Mouse (Mus musculus): ENCODE data around the gene Prickle1.

Gene Prickle1

GRCm38 (mm10) chr15:93594296-93594887 is 1.3 kb downstream of the Prickle1 start:
- no peak for DNase-seq

GRCm38 (mm10) chr15:93592596-93592995 is 3.1 kb downstream of the Prickle1 start:
- DNase-seq: no peak

GRCm38 (mm10) chr15:93591831-93592321 is 3.8 kb downstream of the Prickle1 start:
- no peak for DNase-seq

- no peak for DNase-seq
Measured at GRCm38 (mm10) chr15:93591371-93591770, 4.3 kb downstream of the Prickle1 start.

GRCm38 (mm10) chr15:93588401-93588800 is 7.3 kb downstream of the Prickle1 start:
- DNase-seq: no peak

- no peak for DNase-seq
Measured at GRCm38 (mm10) chr15:93587660-93588059, 8.0 kb downstream of the Prickle1 start.

GRCm38 (mm10) chr15:93583051-93583450 is 12.6 kb downstream of the Prickle1 start:
- DNase-seq: no peak

GRCm38 (mm10) chr15:93581736-93582135 is 14.0 kb downstream of the Prickle1 start:
- no peak for DNase-seq

GRCm38 (mm10) chr15:93579899-93580298 is 15.8 kb downstream of the Prickle1 start:
- DNase-seq: peak; percentile 36

GRCm38 (mm10) chr15:93579100-93579499 is 16.6 kb downstream of the Prickle1 start:
- DNase-seq: no peak

GRCm38 (mm10) chr15:93576361-93576760 is 19.3 kb downstream of the Prickle1 start:
- no peak for DNase-seq

- peak; percentile 81 for DNase-seq
Measured at GRCm38 (mm10) chr15:93575884-93576283, 19.8 kb downstream of the Prickle1 start.

- DNase-seq: no peak
Measured at GRCm38 (mm10) chr15:93572889-93573288, 22.8 kb downstream of the Prickle1 start.

GRCm38 (mm10) chr15:93570881-93571495 is 24.7 kb downstream of the Prickle1 start:
- no peak for DNase-seq

GRCm38 (mm10) chr15:93568911-93569310 is 26.8 kb downstream of the Prickle1 start:
- no peak for DNase-seq

GRCm38 (mm10) chr15:93567546-93568307 is 28.0 kb downstream of the Prickle1 start:
- no peak for DNase-seq

- peak; percentile 47 for DNase-seq
Measured at GRCm38 (mm10) chr15:93563491-93563890, 32.2 kb downstream of the Prickle1 start.

- DNase-seq: no peak
Measured at GRCm38 (mm10) chr15:93561540-93561939, 34.2 kb downstream of the Prickle1 start.

GRCm38 (mm10) chr15:93558421-93558820 is 37.3 kb downstream of the Prickle1 start:
- DNase-seq: no peak

GRCm38 (mm10) chr15:93555719-93556118 is 40.0 kb downstream of the Prickle1 start:
- DNase-seq: no peak

GRCm38 (mm10) chr15:93554203-93554851 is 41.4 kb downstream of the Prickle1 start:
- no peak for DNase-seq

- DNase-seq: peak; percentile 82
Measured at GRCm38 (mm10) chr15:93552169-93552568, 43.5 kb downstream of the Prickle1 start.

GRCm38 (mm10) chr15:93548297-93548696 is 47.4 kb downstream of the Prickle1 start:
- DNase-seq: no peak
